Mouse (Mus musculus): ENCODE measurements around the gene Cks2.
"Not testable (repeated sequence)": the region's sequence is repeated elsewhere in the genome, so short reads cannot be mapped to it uniquely, and the experiment has no call there.

The Cks2 gene

DNA sequence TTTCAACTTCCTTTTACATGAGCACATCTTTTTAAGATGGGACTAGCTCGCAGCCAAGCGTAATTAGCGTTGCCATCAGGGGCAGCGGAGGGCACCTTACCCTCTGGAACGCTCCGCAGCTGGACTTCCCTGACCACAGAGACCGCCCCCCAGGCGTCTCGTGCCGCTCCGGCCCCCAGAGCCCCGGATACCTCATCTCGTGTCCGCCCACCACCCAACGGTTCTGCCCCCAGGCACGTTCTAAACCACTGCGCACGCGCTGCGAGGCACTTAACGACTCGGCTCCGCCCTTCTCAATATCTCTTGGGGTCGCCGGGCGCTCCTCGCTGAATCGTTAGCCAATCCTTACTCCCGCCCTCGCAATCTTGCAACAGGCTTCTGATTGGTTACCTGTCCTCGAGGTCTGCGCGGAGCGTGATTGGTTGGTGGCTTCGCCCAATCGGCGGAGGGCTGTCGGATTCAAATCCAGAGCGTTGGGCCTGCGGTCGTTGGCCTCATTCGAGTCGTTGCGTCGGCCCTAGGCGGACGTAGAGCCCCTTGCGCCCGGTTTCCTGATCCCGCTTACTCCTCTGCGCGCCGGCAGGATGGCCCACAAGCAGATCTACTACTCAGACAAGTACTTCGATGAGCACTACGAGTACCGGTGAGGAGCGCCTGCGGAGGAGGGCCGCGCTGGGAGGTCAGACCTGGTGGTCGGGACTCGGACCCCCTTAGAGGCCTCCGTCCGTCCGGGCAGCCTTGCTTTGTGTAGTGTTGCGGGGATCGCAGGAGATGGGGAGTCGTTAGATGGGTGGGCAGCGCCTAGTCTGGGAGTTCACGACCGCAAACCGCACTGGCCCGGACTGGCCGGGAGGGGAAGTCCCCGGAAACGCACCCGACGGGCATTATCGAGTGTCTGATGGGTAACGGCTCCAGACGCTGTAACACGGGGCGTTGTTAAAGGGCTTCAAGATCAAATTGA, at the start of gene Cks2:
Gene Cks2, plus strand, starts transcription at position 404 of the 961 bp plus-strand sequence.
- peak; percentile 96 for DNase-seq

DNA sequence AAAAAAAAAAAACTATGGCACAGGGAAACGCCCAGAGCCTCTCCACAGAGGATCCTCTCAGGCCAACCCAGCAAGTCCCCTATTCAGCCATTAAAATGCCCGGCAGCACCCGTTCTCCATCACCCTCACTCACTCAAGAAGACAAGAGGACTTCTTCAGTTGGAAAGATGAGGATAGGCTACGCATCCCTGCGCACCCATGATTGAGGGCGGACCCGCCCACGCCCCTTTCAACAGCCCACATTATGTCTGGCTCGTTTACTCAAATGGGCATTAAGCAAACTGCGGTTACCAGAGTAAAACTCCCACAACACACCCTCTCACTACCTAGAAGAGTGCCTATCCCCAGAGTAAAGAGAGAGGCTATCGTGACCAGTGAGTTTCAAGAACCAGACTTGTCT, 49.6 kb upstream of the Cks2 start:
- DNase-seq, result no peak

GRCm38 (mm10) chr13:51598063-51598462, 47.0 kb upstream of the Cks2 start:
- DNase-seq, result no peak

DNA sequence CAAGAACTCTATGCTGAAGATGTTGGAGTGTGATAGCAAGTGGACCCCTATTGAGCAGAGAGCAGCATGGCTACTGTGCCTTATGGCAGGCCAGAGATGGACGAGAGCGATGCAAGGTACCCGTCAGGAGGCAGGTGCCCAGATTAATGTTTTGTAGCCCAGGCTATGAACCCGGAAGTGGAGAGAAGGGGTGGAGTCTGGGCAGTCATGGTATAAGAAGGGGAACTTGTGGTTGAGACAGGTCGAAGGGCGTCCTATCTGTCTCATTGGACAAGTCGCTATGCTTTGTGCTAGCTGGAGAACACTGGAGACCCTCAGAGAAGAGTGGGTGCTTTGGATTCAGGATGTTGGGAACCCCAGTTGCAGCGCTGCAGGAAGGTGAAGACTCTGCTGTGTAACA, 44.9 kb upstream of the Cks2 start:
- no peak for DNase-seq

GRCm38 (mm10) chr13:51602764-51603163, 42.3 kb upstream of the Cks2 start:
- no peak for DNase-seq

DNA sequence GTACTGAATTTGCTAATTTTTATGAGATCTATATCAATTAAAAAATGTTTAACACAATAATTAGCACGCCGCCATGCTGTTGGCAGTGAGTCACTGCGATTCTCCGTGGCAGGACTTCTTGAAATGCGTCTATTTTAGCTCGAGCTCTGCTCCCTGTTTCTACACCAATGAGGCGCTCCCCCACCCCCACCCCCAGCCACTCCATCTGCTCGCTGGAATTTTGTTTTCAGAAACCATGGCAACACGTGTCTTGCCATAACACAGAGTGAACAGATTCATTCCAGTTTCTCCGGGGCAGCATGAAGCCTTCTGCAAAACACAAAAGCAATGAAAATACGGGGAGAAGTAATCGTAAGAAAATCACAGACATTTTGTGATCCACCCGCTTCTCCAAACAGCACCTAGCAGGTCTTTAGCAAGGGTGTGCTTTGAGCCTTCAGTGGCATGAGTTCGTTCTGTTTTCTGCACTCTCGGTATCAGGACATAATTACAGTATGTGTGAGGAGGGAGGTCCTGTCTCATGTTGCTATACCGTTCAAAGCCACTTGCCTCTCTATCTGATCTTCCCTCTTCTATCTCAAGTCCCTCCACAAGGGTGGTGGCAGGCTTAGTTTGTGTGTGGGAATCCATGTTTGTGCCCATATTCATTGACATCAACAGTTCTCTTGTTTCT, 41.7 kb upstream of the Cks2 start:
- DNase-seq, result peak; percentile 68

DNA sequence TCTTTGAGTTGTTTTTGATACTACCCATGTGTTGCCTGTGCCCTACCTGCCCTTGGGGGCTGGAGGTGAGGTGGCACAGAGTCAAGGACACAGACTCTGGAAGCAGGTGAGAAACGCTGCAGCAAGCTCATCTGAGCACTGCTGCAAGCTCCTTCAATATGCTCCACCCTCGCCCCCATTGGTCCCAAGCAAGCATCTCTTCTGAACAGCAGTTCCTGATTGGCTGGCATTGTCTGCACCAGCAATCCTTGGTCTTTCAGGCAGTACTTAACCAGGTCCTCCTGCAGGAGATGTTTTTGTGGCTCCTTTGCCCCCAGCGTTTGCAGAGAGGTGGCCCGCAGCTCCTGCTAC, 41.2 kb upstream of the Cks2 start:
- DNase-seq, result peak; percentile 51

GRCm38 (mm10) chr13:51609231-51609630, 35.8 kb upstream of the Cks2 start:
- DNase-seq, result no peak

DNA sequence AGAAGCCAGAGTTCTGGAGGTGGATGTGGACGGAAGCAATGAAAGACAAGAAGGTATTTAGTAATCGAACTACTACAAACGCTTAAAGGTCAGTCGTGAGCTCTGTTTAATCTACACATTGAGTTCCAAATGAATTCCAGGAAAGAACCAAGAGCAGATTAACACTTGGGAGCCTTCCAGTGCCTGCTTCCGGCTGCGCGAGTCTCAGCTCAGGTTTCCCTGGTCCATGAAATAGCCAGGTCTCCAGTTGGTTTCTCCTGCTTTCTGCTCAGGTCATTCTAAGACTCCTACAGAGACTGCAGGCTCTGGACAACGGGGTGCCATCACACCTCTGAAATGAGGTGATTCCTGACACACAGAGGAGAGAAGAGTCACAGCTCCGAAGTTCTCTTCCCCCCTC, 34.0 kb upstream of the Cks2 start:
- no peak for DNase-seq

GRCm38 (mm10) chr13:51611500-51611899, 33.5 kb upstream of the Cks2 start:
- no peak for DNase-seq

GRCm38 (mm10) chr13:51615815-51616214, 29.2 kb upstream of the Cks2 start:
- DNase-seq, result no peak

DNA sequence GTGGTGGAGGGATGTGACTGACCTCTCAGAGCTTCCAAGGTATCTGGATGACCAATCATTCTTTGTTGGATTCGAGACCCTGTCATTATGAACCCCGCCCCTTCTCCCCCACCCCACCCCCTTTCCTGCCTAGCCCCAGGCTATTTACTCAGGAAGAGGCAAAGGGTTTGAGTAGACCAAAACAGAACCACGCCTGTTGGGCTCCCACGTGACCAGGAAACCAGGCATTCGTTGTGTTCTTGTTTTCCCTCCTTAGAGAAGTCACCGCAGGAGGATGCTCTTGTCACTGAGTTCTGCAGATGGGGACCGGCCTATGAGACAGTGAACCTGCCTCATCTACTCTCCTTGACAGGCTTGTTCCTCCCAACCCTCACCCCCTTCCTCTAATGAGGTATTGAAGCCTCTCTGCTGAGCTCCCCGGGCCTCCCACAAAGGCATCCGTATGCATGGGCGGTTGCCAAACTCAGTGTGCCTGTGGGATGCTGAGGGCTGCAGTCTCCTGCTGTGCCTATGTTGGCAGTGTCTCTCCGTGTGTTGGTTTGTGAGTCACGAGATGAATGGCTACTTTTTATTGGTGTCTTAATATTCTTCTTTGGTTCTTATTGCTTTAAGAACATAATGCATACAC, 28.5 kb upstream of the Cks2 start:
- peak; percentile 64 for DNase-seq

DNA sequence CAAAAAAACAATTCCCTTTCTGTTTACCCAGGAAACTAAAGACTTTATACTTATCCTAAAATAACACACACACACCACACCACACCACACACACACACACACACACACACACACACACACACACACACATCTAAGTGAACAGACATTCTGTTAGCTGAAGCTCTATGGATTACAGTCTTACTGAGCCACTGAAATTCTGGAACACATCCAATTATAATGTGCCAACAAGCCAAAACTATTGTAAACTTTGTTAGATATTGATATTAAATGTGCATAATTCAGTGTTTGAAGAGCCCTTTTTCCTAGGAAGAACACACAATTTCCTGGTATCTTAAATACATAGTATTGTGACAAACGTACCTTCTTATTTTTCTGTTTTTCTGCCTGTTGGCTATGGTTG, 27.7 kb upstream of the Cks2 start:
- DNase-seq, result no peak

- peak; percentile 86 for DNase-seq
Measured at GRCm38 (mm10) chr13:51617861-51618260, 27.2 kb upstream of the Cks2 start.

- no peak for DNase-seq
Measured at GRCm38 (mm10) chr13:51618602-51619001, 26.4 kb upstream of the Cks2 start.

GRCm38 (mm10) chr13:51622626-51623025, 22.4 kb upstream of the Cks2 start:
- no peak for DNase-seq

DNA sequence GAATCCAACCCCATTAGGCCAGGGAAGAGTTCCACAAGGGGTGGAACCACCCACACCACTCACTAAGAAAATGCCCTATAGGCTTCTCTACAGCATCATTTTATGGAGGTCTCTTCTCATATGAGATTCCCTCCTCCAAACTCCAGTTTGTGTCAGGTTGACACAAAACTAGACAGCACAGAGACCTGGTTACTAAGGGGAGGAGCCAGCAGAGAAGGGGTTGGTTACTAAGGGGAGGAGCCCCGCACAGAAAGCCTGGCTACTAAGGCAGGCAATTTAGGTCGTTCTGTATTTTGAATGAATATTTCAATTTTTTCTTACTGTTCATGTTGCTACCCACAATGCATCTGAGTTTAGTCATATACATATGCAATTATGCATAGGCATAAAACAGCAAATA, 21.4 kb upstream of the Cks2 start:
- no peak for DNase-seq

- DNase-seq, result no peak
Measured at GRCm38 (mm10) chr13:51628273-51628848, 16.7 kb upstream of the Cks2 start.

- no peak for DNase-seq
Measured at GRCm38 (mm10) chr13:51631354-51631992, 13.6 kb upstream of the Cks2 start.

GRCm38 (mm10) chr13:51632560-51633218, 12.3 kb upstream of the Cks2 start:
- DNase-seq, result no peak

DNA sequence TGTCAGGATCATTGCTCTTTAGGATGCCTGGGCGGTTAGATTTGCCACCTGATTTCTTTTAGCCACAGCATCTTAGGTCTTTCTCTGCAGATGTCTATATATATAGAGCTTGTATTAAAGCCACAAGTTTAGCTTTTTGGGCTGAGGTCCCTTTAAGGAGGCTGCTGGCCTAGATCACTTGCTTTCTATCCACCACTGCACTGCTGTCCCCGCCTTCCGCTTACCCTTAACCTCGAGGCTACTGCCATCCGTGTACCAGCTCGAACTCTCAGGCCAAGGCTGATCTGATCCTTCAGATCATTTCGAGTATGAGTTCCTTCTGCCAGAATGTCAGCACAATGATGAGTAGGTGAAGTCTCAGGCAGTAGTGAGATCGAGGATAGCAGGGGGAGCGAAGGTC, 9.6 kb upstream of the Cks2 start:
- not testable (repeated sequence) for DNase-seq

DNA sequence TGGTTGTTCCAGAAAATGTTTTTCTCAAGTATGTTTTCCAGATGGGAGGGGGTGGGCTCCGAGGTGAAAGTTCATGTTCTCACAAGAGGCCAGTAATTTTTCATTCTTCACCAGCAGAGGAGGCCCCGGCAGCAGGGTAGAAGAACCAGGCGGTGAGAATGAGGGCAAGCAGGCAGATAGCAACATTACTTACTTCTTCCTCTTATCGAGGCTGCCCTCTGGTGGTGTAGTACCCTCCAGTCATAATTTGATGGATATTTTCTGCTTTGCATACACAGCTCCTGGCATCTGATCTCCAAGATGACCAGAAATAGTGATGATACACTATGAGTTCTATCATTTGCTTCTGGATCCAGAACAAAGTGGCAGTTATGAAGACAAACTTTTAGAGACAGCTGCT, 6.1 kb upstream of the Cks2 start:
- DNase-seq, result no peak

Data from right cerebral cortex, postnatal 4 days (tissue).